Mouse (Mus musculus): Measurements from ENCODE around the gene Slc9a2. TPM values are rescaled to one million over a fixed set of nuclear protein-coding genes. Genes with fewer than 3 reads are reported as not detected.

The Slc9a2 gene
- 0.22 and 0.24 TPM in 2 replicates for polyA plus RNA-seq (2015; fragmentation: Nextera tagmentation; extraction: Ambion mirVana)

GRCm38 (mm10) chr1:40680067-40680867 is at the start of gene Slc9a2:
TSS of gene Slc9a2 (plus strand) at chr1:40680574.

GRCm38 (mm10) chr1:40790324-40791141 is 110.2 kb downstream of the Slc9a2 start, which contains the start of gene Mfsd9:
TSS of gene Mfsd9 (minus strand) at chr1:40790687.

GRCm38 (mm10) chr1:40805351-40805750 is 125.0 kb downstream of the Slc9a2 start, which contains the start of gene Tmem182:
TSS of gene Tmem182 (plus strand) at chr1:40805601.

Other genes starting within 250 kb of the Slc9a2 start
- 0.87 TPM in 2 replicates for gene Il18r1, start 215.0 kb upstream of the Slc9a2 start, polyA plus RNA-seq (2015; fragmentation: Nextera tagmentation; extraction: Ambion mirVana)
- gene Il18rap, start 165.2 kb upstream of the Slc9a2 start, polyA plus RNA-seq (2015; fragmentation: Nextera tagmentation; extraction: Ambion mirVana), result 0.23 and 0.33 TPM in 2 replicates
- gene Slc9a4, start 100.5 kb upstream of the Slc9a2 start, polyA plus RNA-seq (2015; fragmentation: Nextera tagmentation; extraction: Ambion mirVana), result 0.10 TPM in 1 of 2 replicates, not detected in the other
- 3.5 and 4.9 TPM in 2 replicates for gene Mfsd9, start 110.1 kb downstream of the Slc9a2 start, polyA plus RNA-seq (2015; fragmentation: Nextera tagmentation; extraction: Ambion mirVana)
- 0.46 and 0.54 TPM in 2 replicates for gene Tmem182, start 125.0 kb downstream of the Slc9a2 start, polyA plus RNA-seq (2015; fragmentation: Nextera tagmentation; extraction: Ambion mirVana)

Data from adrenal gland, postnatal 0 days (tissue).